Mouse (Mus musculus) CH12.LX (cell line): ENCODE data around the gene Cenpt. TPM values are rescaled to one million over a fixed set of nuclear protein-coding genes. Genes with fewer than 3 reads are reported as not detected.

Experiments
- DNase-seq: peaks from one replicate; pipeline ENCODE4 v3.0.0-alpha.2; 2013; ENCODE audit errors: extremely low read depth
- H3K27ac ChIP-seq: 2 replicates; pipeline ENCODE4 v1.5.1; 2012; ENCODE audit warnings: low read depth, mild to moderate bottlenecking, control low read depth, moderate library complexity; ENCODE audit not compliant: insufficient read depth
- H3K27me3 ChIP-seq: replicated peaks from 2 replicates; pipeline ENCODE3; 2012; ENCODE audit warnings: inconsistent platforms
- H3K36me3 ChIP-seq, 2 experiments: replicated peaks in 1 of 2; 2 replicates each; pipeline versions ENCODE3 to v1.6.1; 2012; ENCODE audit warnings: inconsistent platforms in 1 of 2, low read length in 1 of 2, mild to moderate bottlenecking in 1 of 2, mixed read lengths in 1 of 2, moderate library complexity in 1 of 2; ENCODE audit not compliant: control insufficient read depth in 1 of 2, insufficient read depth in 1 of 2
- H3K4me1 ChIP-seq, 2 experiments: 2 replicates each; pipeline ENCODE4 v1.6.1; 2012; ENCODE audit warnings: inconsistent platforms in 1 of 2, moderate library complexity in 1 of 2; ENCODE audit not compliant: insufficient read depth in 2 of 2, control insufficient read depth in 1 of 2
- H3K4me2 ChIP-seq: 2 replicates; pipeline ENCODE4 v1.6.1; 2012; ENCODE audit warnings: low read depth, mild to moderate bottlenecking, control low read depth; ENCODE audit not compliant: poor library complexity, insufficient read depth, severe bottlenecking
- H3K4me3 ChIP-seq, 3 experiments: fragments of 150-350 bp in 1 of 3; sonication (generic) in 1 of 3; replicated peaks in 1 of 3; 2 replicates each; pipeline versions ENCODE3 to v1.5.1; 2011 to 2012; ENCODE audit warnings: low read depth in 2 of 3, low read length in 2 of 3, mild to moderate bottlenecking in 2 of 3, moderate library complexity in 2 of 3, control low read depth in 1 of 3, improper control_type of control experiment in 1 of 3, inconsistent platforms in 1 of 3, mixed read lengths in 1 of 3; ENCODE audit not compliant: poor library complexity in 1 of 3
- H3K79me2 ChIP-seq: replicated peaks from 2 replicates; pipeline ENCODE4 v1.6.1; 2012; ENCODE audit warnings: mild to moderate bottlenecking, moderate library complexity; ENCODE audit not compliant: control insufficient read depth, poor library complexity, insufficient read depth, severe bottlenecking; ENCODE audit errors: extremely low read depth
- H3K9ac ChIP-seq: 2 replicates; pipeline ENCODE4 v1.6.1; 2012; ENCODE audit warnings: low read depth, mild to moderate bottlenecking, control low read depth, moderate library complexity; ENCODE audit not compliant: insufficient read depth
- H3K9me3 ChIP-seq: replicated peaks from 2 replicates; pipeline ENCODE3; 2012; ENCODE audit warnings: low read length, inconsistent platforms, mixed read lengths
- BHLHE40 ChIP-seq: IDR thresholded peaks from 2 replicates; pipeline ENCODE4 v1.6.1; 2011; ENCODE audit warnings: mild to moderate bottlenecking, low read depth, low read length, improper control_type of control experiment
- CHD1 ChIP-seq: IDR thresholded peaks from 2 replicates; pipeline ENCODE4 v1.6.1; 2012; ENCODE audit warnings: low read depth, low read length, improper control_type of control experiment, inconsistent platforms
- ELF1 ChIP-seq: IDR thresholded peaks from 2 replicates; pipeline ENCODE4 v1.6.1; 2014; ENCODE audit warnings: low read depth, mild to moderate bottlenecking, inconsistent platforms, low read length, improper control_type of control experiment
- HCFC1 ChIP-seq: IDR thresholded peaks from 2 replicates; pipeline ENCODE4 v1.6.1; 2012; ENCODE audit warnings: low read depth, mild to moderate bottlenecking, inconsistent platforms, low read length, improper control_type of control experiment
- IRF4 ChIP-seq: IDR thresholded peaks from 2 replicates; pipeline ENCODE4 v1.6.1; 2014; ENCODE audit warnings: low read depth, mild to moderate bottlenecking, inconsistent platforms, low read length, improper control_type of control experiment
- JUN ChIP-seq: IDR thresholded peaks from 2 replicates; pipeline ENCODE4 v1.6.1; 2011; ENCODE audit warnings: low read depth, mild to moderate bottlenecking, low read length, improper control_type of control experiment, moderate library complexity; ENCODE audit not compliant: insufficient read depth
- KAT2A ChIP-seq: IDR thresholded peaks from 2 replicates; pipeline ENCODE4 v1.6.1; 2012; ENCODE audit warnings: low read length, improper control_type of control experiment, inconsistent platforms; ENCODE audit not compliant: insufficient replicate concordance
- MAX ChIP-seq: IDR thresholded peaks from 2 replicates; pipeline ENCODE4 v1.6.1; 2011; ENCODE audit warnings: low read length, improper control_type of control experiment
- MAZ ChIP-seq: IDR thresholded peaks from 2 replicates; pipeline ENCODE4 v1.6.1; 2012; ENCODE audit warnings: low read depth, mild to moderate bottlenecking, inconsistent platforms, low read length, improper control_type of control experiment, moderate library complexity
- MXI1 ChIP-seq: IDR thresholded peaks from 2 replicates; pipeline ENCODE4 v1.6.1; 2011; ENCODE audit warnings: mild to moderate bottlenecking, low read depth, low read length, improper control_type of control experiment
- MYC ChIP-seq: IDR thresholded peaks from 2 replicates; pipeline ENCODE4 v1.6.1; 2011; ENCODE audit warnings: low read depth, mild to moderate bottlenecking, improper control_type of control experiment, low read length
- POLR2AphosphoS2 ChIP-seq: IDR thresholded peaks from 2 replicates; pipeline ENCODE4 v1.6.1; 2011; ENCODE audit warnings: low read depth, low read length, improper control_type of control experiment
- SIN3A ChIP-seq: IDR thresholded peaks from 2 replicates; pipeline ENCODE4 v1.6.1; 2012; ENCODE audit warnings: low read length, improper control_type of control experiment, inconsistent platforms
- USF2 ChIP-seq: conservative IDR thresholded peaks from 2 replicates; pipeline ENCODE4 v1.6.1; 2011; ENCODE audit warnings: low read depth, low read length, improper control_type of control experiment
- dilution Hi-C: fragments of 300-500 bp; cut with MboI; formaldehyde crosslinking; loops from 2 replicates; pipeline ENCODE4 v1.14.3; 2020; ENCODE audit warnings: low sequenced_read_pairs; ENCODE audit not compliant: extremely low pct_unique_long_range_greater_than_20kb, extremely low pct_ligation_motif_present
- in situ Hi-C: fragments of 300-500 bp; cut with MboI; formaldehyde crosslinking; loops from 3 replicates; pipeline ENCODE4 v1.14.3; 2019; ENCODE audit warnings: low sequenced_read_pairs, low pct_ligation_motif_present, low pct_unique_long_range_greater_than_20kb, mixed read lengths
- polyA plus RNA-seq: library from polyadenylated mRNA; unstranded; fragments of >175 nt; gene quantifications from 2 replicates; pipeline ENCODE4 v1.2.1, GENCODE M21; 2012; ENCODE audit warnings: low read depth; ENCODE audit not compliant: insufficient read length
- total RNA-seq, 2 experiments: library from RNA; depleted of rRNA; stranded (reverse); fragments of 300-350 nt in 1 of 2; fragments of >200 nt in 1 of 2; gene quantifications; 2 replicates each; pipeline ENCODE4 v1.2.3; 2012 to 2014

Cenpt gene
- total and polyA plus RNA-seq, 3 experiments: 17.3 to 29.4 (median 21.3) TPM

- TF ChIP-seq MAZ (peak; percentile 72; the same call in 1 of the 2 replicates), MAX (no peak; the same call in 1 of the 2 replicates), ELF1 (peak; percentile 82)
These were observed 7.3 kb upstream of the Cenpt start, which contains the start of gene Nutf2 (continued) for GRCm38 (mm10) chr8:105860143-105860981.

GRCm38 (mm10) chr8:105859314-105859713 lies 6.2 kb upstream of the Cenpt start:
- no peak for DNase-seq
- no peak for TF ChIP-seq HCFC1
- TF ChIP-seq MAZ: no peak
- TF ChIP-seq BHLHE40: 0 out of 2 replicates have a peak, but pooled peaks have one; percentile 30
- TF ChIP-seq KAT2A: no peak
- TF ChIP-seq CHD1: 0 out of 2 replicates have a peak, but pooled peaks have one; percentile 29
- TF ChIP-seq SIN3A: 0 out of 2 replicates have a peak, but pooled peaks have one; percentile 17
- no peak for TF ChIP-seq MXI1
- Histone ChIP-seq H3K4me3 (peak overlapping the region in 1 of 3 experiments; percentile 99), H3K79me2 (peaks cover 77% of the 10 kb centered on the region), H3K9me3 (no peaks in the 10 kb centered on the region), H3K36me3 (peaks cover 4 to 22% of the 10 kb centered on the region in 2 experiments), H3K4me2 (peak overlapping the region; percentile 90), H3K27me3 (no peaks in the 10 kb centered on the region), H3K4me1 (peaks cover 11 to 62% of the 10 kb centered on the region in 2 experiments; a peak in 3 of 4 replicates), H3K27ac (no peak overlapping the region), H3K9ac (peak overlapping the region; percentile 73)
- dilution Hi-C loops: no loop called here
- in situ Hi-C loops: no loop called here

GRCm38 (mm10) chr8:105858495-105858894 lies 5.4 kb upstream of the Cenpt start:
- peaks cover 11 to 55% of the 10 kb centered on the region in 2 experiments; a peak in 3 of 4 replicates for H3K4me1 ChIP-seq
- in situ Hi-C loops: no loop called here
- H3K9ac ChIP-seq: 0 out of 2 replicates have a peak overlapping the region, but pooled peaks have one; percentile 5
- no peak overlapping the region for H3K4me3 ChIP-seq
- no peaks in the 10 kb centered on the region for H3K9me3 ChIP-seq
- dilution Hi-C loops: no loop called here
- H3K79me2 ChIP-seq: peaks cover 68% of the 10 kb centered on the region
- no peaks in the 10 kb centered on the region for H3K27me3 ChIP-seq
- no peak for DNase-seq
- TF ChIP-seq USF2 (no peak), IRF4 (no peak), ELF1 (no peak), JUN (no peak), MYC (no peak), MAZ (no peak), MAX (no peak), POLR2AphosphoS2 (no peak)
- H3K4me2 ChIP-seq: peak overlapping the region; percentile 90
- H3K27ac ChIP-seq: 0 out of 2 replicates have a peak overlapping the region, but pooled peaks have one; percentile 12
- H3K36me3 ChIP-seq: peaks cover 3 to 14% of the 10 kb centered on the region in 2 experiments
